Mouse (Mus musculus) brain, embryonic 14.5 days (tissue): ENCODE measurements around the gene Lsp1.

ENCODE experiments used
- CTCF ChIP-seq: fragments of 200-500 bp; IDR thresholded peaks from 2 replicates; pipeline ENCODE4 v1.5.1; 2012; ENCODE audit warnings: inconsistent platforms, mild to moderate bottlenecking, moderate library complexity, borderline replicate concordance; ENCODE audit not compliant: insufficient read depth, insufficient read length; ENCODE audit errors: extremely low read depth
- POLR2A ChIP-seq: fragments of 200-500 bp; IDR thresholded peaks from 2 replicates; pipeline ENCODE4 v1.6.1; 2012; ENCODE audit warnings: mild to moderate bottlenecking, inconsistent platforms, borderline replicate concordance; ENCODE audit not compliant: poor library complexity, insufficient read depth, insufficient read length, severe bottlenecking; ENCODE audit errors: extremely low read depth

- TF ChIP-seq CTCF (no peak), POLR2A (no peak)
Measured at GRCm38 (mm10) chr7:142471884-142472570, 11.4 kb downstream of the Lsp1 start.
